Mouse (Mus musculus): ENCODE measurements around the gene Srf.
A peak's percentile ranks its signal among the peaks of the same experiment; 100 is the strongest.

Srf gene

DNA sequence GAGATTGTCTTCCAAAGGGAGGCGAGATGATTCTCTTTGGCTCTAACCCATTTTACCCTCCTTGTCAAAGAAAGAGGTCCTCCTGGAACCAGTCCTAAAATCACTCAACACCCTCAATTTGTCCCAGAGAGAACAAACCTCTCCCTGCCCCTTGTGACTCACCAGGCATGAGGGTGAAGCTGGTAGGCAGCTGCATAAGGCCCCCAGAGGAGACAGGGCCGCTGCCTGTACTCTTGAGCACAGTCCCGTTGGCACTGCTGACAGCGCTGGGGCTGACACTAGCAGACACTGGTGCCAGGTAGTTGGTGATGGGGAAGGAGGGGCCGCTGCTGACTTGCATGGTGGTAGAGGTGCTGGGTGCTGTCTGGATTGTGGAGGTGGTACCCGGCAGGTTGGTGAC lies 4.6 kb downstream of the Srf start:
- Histone ChIP-seq H3K36me3 (ENCODE audit: control insufficient read depth, insufficient read depth, low read length, poor library complexity, severe bottlenecking) (no peaks in the 10 kb centered on the region; the same call in 1 of the 2 replicates), H3K27me3 (ENCODE audit: control insufficient read depth, insufficient read depth, low read length, poor library complexity, severe bottlenecking) (no peaks in the 10 kb centered on the region)
- DNase-seq (ENCODE audit: low read depth, low spot score): no peak

DNA sequence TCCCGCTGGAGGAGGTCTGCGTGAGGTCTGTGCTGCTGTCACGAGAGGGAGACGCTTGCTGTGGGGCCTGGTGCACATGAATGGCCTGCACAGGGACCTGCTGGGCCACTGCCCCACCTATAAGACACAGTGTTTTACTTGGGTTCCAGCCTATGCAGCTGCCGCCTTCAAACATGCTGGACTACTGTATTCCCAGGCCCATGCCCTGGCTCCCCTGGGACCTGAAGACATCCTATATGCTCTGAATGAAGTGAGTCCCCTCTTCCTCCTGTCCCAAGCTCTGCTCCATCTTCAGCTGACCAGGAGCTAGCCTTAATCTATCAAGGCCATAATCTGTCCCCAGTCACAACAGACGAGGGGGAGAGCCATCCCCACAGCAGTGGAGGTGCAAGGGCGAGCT lies 5.1 kb downstream of the Srf start:
- DNase-seq (ENCODE audit: low read depth, low spot score): no peak
- Histone ChIP-seq H3K27me3 (ENCODE audit: control insufficient read depth, insufficient read depth, low read length, poor library complexity, severe bottlenecking) (no peaks in the 10 kb centered on the region), H3K36me3 (ENCODE audit: control insufficient read depth, insufficient read depth, low read length, poor library complexity, severe bottlenecking) (no peaks in the 10 kb centered on the region; the same call in 1 of the 2 replicates)

DNA sequence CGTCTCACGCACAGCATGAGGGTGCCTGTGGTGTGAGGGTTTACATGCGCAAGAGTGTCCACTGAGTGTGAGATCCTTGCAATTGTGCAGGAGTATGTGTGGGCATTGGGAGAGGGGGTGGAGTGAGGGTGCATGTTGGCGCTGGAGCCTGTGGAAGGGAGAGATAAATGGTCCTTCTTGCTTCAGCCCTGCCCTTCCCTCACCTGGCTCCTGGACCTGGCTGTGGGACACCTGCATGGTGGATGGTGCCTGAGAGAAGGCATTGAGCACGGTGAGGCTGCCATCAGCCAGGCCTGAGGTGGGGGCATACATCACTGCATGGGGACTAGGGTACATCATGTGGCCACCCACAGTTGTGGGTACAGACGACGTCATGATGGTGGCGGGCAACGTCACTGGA lies 6.3 kb downstream of the Srf start:
- no peak for DNase-seq (ENCODE audit: low read depth, low spot score)
- Histone ChIP-seq H3K36me3 (ENCODE audit: control insufficient read depth, insufficient read depth, low read length, poor library complexity, severe bottlenecking) (no peaks in the 10 kb centered on the region; the same call in 1 of the 2 replicates), H3K27me3 (ENCODE audit: control insufficient read depth, insufficient read depth, low read length, poor library complexity, severe bottlenecking) (no peaks in the 10 kb centered on the region)

DNA sequence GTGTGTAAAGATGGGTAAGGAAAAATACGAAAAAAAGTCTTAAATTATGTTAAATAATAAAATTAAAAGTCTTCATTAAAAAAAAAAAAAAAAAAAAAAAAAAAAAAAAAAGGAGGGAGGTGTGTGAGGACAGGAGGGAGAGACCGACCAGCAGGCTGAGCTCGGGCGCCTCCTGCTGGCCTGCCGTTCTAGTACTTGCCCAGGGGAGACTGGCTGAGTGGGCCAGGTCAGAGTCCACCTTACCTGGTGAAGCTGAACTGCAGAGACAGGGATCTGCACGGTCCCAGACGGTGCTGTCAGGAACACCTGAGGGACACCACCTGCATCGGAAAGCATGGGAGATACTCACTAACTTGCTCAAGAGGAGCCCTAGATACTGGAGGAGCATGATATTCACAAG lies 6.8 kb downstream of the Srf start:
- no peaks in the 10 kb centered on the region; the same call in 1 of the 2 replicates for H3K36me3 ChIP-seq (ENCODE audit: control insufficient read depth, insufficient read depth, low read length, poor library complexity, severe bottlenecking)

DNA sequence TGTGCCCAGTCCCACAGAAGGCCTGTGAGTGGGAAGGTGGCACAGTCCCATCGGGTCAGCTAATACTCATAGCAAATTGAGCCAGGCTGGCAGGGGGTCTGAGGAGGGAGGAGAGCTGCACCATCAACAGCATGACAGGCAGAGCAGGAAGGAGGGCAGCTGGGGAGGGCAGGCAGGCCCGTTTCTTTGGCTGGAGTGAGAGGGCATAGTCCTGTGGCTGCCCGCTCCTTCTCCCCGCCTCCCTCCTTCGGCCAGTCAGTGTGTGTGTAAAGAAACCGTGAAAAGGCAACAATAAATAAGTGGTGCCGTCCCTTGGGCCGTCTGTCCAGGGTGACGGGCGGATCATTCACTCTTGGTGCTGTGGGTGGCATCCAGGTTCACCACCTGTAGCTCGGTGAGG lies 7.2 kb downstream of the Srf start:
- no peaks in the 10 kb centered on the region for H3K27me3 ChIP-seq (ENCODE audit: control insufficient read depth, insufficient read depth, low read length, poor library complexity, severe bottlenecking)
- no peaks in the 10 kb centered on the region; the same call in 1 of the 2 replicates for H3K36me3 ChIP-seq (ENCODE audit: control insufficient read depth, insufficient read depth, low read length, poor library complexity, severe bottlenecking)
- no peak for DNase-seq (ENCODE audit: low read depth, low spot score)

More for the DNA sequence above, 6.8 kb downstream of the Srf start:
- H3K27me3 ChIP-seq (ENCODE audit: control insufficient read depth, insufficient read depth, low read length, poor library complexity, severe bottlenecking): no peaks in the 10 kb centered on the region
- peak; percentile 73 for DNase-seq (ENCODE audit: low read depth, low spot score)

DNA sequence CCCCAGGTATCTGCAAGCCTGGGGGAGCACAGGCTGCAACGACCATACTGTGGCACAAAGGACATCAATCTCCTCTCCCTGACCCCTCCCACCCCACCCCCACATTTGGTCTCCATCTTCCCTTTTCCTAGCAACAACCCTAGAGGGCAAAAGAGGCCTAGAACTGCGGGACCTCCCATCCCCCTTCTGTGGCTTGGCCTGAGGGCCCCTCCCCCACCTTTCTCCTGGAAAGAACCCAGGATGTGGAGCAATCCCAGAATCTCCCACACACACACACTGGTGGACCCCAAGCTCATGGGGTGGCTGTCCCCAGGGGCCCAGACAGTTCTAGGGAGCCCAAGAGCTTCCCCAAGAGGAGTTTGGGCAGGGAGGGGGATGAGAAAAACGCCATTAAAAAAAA lies 8.1 kb downstream of the Srf start:
- H3K36me3 ChIP-seq (ENCODE audit: control insufficient read depth, insufficient read depth, low read length, poor library complexity, severe bottlenecking): no peaks in the 10 kb centered on the region; the same call in 1 of the 2 replicates
- H3K27me3 ChIP-seq (ENCODE audit: control insufficient read depth, insufficient read depth, low read length, poor library complexity, severe bottlenecking): no peaks in the 10 kb centered on the region
- DNase-seq (ENCODE audit: low read depth, low spot score): no peak

DNA sequence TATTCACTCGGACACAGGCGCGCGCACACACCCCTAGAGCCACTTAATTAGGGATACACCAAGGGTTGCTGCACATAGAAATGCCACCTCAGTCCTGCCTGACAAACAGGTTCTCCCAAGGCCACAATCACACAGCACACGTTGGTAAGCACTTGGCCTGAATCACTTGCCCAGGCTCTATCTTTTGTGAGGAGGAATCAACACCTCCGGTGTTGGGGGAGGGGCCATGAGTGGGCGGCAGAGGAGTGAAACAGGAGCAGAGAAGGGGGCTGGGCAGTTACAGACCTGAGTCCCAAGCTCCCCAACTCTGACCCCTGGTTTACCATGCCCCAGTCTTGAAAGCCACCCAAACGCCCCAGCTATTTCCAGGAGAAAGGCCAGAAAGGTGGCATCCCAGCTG lies 9.0 kb downstream of the Srf start:
- Histone ChIP-seq H3K36me3 (ENCODE audit: control insufficient read depth, insufficient read depth, low read length, poor library complexity, severe bottlenecking) (no peaks in the 10 kb centered on the region; the same call in 1 of the 2 replicates), H3K27me3 (ENCODE audit: control insufficient read depth, insufficient read depth, low read length, poor library complexity, severe bottlenecking) (no peaks in the 10 kb centered on the region)
- no peak for DNase-seq (ENCODE audit: low read depth, low spot score)

DNA sequence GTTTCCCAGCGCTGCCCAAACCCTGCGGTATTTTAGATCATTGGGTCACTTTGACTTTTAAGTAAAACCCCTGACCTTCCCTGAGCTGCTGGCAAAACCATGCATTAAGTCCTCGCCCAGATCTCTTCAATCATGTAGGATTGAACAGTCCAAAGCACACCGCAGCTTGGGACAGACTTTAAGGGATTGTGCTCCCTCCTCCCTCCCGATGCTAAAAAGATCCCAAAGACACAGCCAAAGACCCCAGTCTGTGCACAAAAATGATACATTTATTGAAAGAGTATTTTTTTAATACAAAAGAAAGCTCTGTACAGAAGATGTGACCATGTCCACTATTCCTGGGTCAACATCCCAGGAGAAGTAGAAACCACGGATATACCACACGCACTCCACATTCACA lies 9.4 kb downstream of the Srf start:
- Histone ChIP-seq H3K27me3 (ENCODE audit: control insufficient read depth, insufficient read depth, low read length, poor library complexity, severe bottlenecking) (no peaks in the 10 kb centered on the region), H3K36me3 (ENCODE audit: control insufficient read depth, insufficient read depth, low read length, poor library complexity, severe bottlenecking) (no peaks in the 10 kb centered on the region; the same call in 1 of the 2 replicates)
- no peak for DNase-seq (ENCODE audit: low read depth, low spot score)

DNA sequence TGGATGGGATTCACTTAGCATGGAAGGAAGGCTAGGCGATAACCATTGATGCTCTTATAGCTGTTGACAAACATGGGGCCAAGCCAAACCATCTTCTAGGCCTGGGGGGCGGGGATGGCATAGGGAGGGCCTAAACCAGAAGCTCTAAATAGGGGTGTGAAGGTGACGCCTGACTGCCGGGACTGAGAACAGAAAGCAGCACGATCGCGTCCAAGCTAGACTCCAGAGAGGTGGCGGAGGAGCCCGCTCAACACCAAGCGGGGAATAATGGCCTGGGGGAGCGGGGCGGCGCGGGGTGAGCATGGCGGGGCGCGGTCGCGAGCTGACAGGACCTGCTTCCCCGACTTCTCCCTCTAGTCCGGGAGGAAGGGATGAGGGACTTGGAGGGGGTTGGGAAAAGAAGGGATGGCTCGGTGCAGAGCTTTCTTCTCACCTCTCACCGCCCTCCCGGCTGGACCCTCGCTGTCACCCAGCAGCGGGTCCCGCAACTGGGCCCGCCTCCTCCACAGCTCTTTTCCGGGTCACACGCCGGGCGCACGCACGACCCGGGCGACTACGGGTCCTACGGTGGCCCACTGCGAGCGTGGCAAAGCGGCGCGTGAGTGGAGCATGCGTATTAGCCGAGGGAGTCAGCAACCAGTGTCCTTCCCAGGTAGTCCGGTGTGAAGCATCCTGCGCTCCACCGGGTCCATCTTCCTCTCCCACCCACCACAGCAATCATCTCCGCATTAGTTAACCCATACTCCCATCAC lies 10.0 kb downstream of the Srf start, which contains the start of gene Cul9:
TSS of gene Cul9 (minus strand) at position 576 of the 752 bp plus-strand sequence.
- DNase-seq (ENCODE audit: low read depth, low spot score): peak; percentile 56
- H3K27me3 ChIP-seq (ENCODE audit: control insufficient read depth, insufficient read depth, low read length, poor library complexity, severe bottlenecking): no peaks in the 10 kb centered on the region
- no peaks in the 10 kb centered on the region; the same call in 1 of the 2 replicates for H3K36me3 ChIP-seq (ENCODE audit: control insufficient read depth, insufficient read depth, low read length, poor library complexity, severe bottlenecking)

DNA sequence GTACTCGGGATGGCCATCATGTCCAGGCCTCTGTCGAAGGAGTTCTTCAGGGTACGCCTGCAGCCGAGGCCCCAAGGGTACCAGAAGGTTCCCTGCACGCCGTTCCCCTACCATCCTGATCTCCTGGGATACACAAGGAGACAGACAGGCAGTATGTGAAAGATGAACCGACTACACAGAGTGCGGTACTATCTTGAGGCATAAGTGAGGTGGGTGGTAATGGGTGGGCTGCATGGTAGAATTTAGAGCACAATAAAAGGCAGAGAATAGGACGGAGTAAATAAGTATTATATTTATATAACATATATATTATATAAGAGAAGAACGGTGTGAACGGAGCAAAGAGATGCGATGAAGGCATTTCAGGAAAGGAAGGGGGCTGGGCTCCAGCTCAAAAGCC lies 12.3 kb downstream of the Srf start:
- DNase-seq (ENCODE audit: low read depth, low spot score): no peak
- H3K36me3 ChIP-seq (ENCODE audit: control insufficient read depth, insufficient read depth, low read length, poor library complexity, severe bottlenecking): no peaks in the 10 kb centered on the region; the same call in 1 of the 2 replicates

DNA sequence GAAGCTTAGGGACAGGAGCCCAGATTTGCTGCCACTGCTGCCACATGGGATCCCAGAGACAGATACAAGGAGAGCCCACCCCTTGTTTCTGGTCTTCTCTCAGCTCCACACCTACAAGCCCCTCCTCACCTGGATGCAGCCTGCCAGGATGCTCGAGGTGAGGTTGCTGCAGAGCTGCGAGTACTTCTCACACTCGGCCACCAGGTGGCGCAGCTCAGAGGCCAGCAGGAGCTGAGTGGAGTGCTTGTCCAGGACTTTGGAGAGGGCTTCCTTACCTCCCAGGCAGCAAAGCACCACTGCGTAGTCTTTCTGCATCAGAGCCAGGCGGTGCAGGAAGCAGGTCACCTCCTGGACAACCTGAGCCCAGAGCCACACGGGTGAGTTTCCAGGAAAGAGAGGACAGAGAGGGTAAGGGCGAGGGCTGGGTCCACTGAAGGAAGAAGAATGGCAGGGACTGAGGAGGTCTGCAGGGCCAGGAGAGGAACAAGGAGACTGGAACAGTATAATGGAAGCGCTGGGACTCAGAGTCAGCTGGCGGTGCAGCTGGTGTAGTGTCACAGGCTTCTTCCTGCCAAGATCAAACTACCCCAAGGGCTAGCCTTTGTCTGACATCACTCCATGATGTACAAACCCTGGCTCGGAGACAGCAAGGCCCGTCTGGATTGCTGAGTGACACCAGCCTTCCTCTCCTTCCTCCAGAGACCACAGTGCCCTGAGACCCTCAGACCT lies 30.2 kb downstream of the Srf start:
- H3K36me3 ChIP-seq (ENCODE audit: control insufficient read depth, insufficient read depth, low read length, poor library complexity, severe bottlenecking): no peaks in the 10 kb centered on the region
- peak; percentile 74 for DNase-seq (ENCODE audit: low read depth, low spot score)

More for the DNA sequence above, 12.3 kb downstream of the Srf start:
- no peaks in the 10 kb centered on the region for H3K27me3 ChIP-seq (ENCODE audit: control insufficient read depth, insufficient read depth, low read length, poor library complexity, severe bottlenecking)

DNA sequence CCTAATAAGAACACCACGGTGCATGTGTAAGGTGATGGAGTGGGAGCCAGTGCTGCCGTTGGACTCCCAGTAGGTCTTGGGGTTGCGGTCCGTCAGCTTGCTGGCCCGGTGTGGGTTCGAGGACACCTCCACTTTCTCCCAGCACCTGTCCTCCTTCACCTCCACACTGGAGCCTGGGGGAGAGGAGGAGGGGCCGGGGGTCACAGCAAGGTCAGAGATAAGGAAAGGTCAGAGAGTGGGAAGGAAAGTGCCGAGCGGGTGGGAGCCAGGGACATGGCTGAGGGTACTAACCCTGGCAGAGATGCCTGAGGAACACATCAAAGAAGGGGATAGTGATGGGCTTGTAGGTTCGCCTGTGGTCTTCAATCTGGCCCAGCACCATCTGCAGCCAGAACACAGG lies 30.9 kb downstream of the Srf start:
- no peaks in the 10 kb centered on the region for H3K36me3 ChIP-seq (ENCODE audit: control insufficient read depth, insufficient read depth, low read length, poor library complexity, severe bottlenecking)

More for the DNA sequence above, 30.2 kb downstream of the Srf start:
- H3K27me3 ChIP-seq (ENCODE audit: control insufficient read depth, insufficient read depth, low read length, poor library complexity, severe bottlenecking): no peaks in the 10 kb centered on the region

DNA sequence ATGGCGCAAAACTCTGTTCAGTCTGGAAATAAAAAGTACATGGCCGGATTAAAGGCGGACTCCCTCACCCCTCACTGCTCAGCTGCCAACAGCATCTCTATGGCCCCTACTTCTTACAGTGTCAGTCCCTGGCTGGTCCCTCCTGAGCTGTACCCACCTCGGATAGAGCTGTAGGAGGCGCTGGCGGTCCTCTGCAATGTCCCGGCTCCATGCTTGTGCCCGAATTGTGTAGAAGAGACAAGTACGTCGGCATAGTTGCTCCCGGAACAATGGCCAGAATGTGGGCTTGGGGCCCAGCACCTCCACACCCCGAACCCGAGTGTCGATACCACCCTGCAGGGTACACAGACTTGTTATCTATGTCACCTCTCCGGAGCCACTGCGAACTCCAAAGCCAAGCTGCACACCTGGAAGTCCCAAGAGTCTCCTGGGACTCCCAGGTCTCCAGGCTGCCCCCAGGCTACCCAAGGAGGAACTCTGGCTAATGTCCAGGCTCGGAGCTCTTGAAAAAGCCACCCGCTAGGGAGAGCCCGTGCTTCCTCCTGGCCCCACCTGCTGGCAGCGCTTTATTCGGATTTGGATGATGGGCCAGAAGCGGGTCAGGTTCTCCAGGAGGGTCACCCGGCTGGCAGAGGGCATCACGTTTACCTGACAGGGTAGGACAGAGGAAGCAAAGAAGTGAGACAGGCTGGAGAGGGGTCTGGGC lies 33.9 kb downstream of the Srf start:
- Histone ChIP-seq H3K36me3 (ENCODE audit: control insufficient read depth, insufficient read depth, low read length, poor library complexity, severe bottlenecking) (no peaks in the 10 kb centered on the region), H3K27me3 (ENCODE audit: control insufficient read depth, insufficient read depth, low read length, poor library complexity, severe bottlenecking) (no peaks in the 10 kb centered on the region)
- no peak for DNase-seq (ENCODE audit: low read depth, low spot score)

More for the DNA sequence above, 30.9 kb downstream of the Srf start:
- no peak for DNase-seq (ENCODE audit: low read depth, low spot score)
- H3K27me3 ChIP-seq (ENCODE audit: control insufficient read depth, insufficient read depth, low read length, poor library complexity, severe bottlenecking): no peaks in the 10 kb centered on the region

DNA sequence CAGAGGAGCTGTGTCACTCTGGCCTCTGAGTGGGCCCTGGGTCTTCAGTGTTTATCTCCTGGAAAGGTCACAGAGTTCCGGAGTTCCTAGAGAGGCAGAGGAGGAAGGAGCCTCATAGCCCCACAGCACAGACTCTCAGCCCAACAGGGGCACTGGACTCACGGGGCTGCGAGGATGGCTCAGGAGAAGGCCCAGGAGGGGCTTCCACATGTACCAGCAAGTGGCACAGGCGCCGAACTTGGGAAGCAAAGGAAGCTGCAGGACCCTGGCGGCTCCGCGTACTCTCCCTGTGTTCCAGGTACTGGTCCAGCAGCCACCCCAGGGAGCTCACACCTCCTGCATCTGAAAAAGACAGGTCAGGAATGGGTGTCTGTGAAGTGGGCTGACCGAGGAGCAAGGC lies 34.8 kb downstream of the Srf start:
- Histone ChIP-seq H3K36me3 (ENCODE audit: control insufficient read depth, insufficient read depth, low read length, poor library complexity, severe bottlenecking) (no peaks in the 10 kb centered on the region), H3K27me3 (ENCODE audit: control insufficient read depth, insufficient read depth, low read length, poor library complexity, severe bottlenecking) (no peaks in the 10 kb centered on the region)
- DNase-seq (ENCODE audit: low read depth, low spot score): no peak

Measured in splenic B cell, adult 2 months (primary cell).